Mouse (Mus musculus): ENCODE measurements at regions not wholly inside any gene's neighbourhood (a gene's known extent, or its start where the extent isn't known, plus 50 kb on each side); places are given as distances from the start of the nearest gene placed in this dataset.

DNA sequence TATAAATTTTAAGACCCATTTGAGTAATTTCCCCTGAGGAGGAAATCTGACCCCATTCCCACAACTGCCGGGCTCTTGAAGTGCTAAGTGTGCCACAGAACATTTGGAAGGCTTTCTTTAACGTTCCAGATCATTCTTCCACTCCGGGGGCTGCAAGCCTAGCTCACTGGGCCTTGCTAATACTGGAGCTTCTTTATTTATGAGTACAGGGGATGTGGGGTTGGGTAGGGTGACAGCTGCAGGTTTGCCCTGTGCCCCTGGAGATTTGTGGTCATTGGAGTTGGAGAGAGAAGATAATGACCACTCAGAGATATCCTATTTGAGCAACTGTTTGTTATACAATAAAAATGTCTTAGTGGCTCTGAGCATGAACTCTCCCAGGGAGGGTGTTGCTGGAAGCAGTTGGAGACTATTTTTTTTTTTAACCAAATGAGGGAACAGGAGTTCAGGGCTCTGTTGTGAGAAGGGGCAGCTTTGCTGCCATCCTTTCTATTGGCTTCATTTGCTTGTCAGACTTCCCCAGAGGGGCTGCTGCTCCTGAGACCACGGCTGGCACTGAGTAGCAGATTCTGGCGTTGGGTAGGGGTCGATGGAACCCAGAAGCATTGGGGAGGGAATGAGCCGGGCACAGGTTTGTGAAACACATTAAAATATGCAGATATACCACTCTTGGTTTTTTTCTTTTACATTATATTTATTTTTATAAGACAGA, 249.0 kb downstream of the Ttll7 start:
- no peak for TF ChIP-seq CTCF (conservative IDR thresholded peaks at IDR 0.05)
- no peak overlapping the region for H3K4me3 ChIP-seq
- no peak overlapping the region for H3K27ac ChIP-seq
- no peak for DNase-seq (ENCODE audit: low spot score in 2 of 2)

DNA sequence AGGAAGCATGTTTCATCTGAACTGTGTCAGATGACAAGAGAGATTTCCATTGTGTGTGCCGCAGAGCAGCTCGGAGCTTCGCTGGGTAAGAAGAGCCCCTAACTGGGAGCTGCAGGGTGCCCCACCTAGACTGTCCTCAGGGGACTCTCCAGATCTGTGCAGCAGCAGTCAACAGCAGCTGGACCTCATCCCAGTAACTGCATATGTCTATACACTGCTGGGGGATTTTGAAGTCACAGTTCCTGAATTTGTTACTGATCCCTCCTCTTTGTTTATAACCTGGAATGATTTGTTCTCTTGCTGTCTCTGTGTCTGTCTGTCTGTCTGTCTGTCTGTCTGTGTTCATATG, 249.6 kb downstream of the Ttll7 start:
- Histone ChIP-seq H3K27ac (no peak overlapping the region), H3K4me3 (no peak overlapping the region)
- TF ChIP-seq CTCF (conservative IDR thresholded peaks at IDR 0.05), result no peak
- no peak for DNase-seq (ENCODE audit: low spot score in 2 of 2)

DNA sequence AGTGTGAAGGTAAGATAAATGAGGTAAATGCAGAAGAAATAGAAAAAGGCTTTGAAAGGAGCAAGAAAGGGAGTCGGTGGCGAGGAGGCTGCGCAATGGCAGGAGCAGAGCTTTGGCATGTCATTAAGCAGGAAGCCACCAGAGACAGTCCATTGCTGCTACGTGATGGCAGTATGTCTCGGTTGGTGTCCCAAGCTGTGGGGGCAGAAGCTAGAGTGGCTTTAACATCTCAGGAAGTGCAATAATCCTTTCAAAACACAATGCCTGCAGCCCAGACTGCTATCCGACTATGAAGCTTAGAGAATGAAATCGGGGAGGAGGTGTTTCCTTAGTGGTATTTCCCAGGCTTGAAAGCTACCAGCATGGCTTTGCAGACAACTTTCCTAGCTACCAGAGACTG, 251.3 kb downstream of the Ttll7 start:
- Histone ChIP-seq H3K4me3 (no peak overlapping the region), H3K27ac (no peak overlapping the region)
- no peak for TF ChIP-seq CTCF (conservative IDR thresholded peaks at IDR 0.05)
- no peak for DNase-seq (ENCODE audit: low spot score in 2 of 2)

DNA sequence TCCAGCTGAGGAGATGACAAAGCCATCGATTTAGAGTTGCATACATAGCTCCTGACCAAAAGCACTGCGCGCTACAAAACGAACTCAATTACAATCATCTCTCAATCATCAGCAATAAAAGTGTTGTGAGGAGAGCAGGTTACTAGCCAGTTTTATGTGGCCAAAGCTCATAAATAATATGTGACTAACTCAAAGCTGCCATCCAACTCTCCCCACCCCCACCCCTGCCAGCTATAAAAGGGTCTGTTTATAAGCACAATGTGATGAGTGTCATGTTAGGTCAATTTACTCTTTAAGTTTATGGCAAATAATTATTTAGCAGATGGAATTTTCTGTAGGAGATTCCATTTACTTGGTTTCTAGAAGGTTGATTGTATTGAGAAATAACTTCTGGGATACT, 265.4 kb downstream of the Ttll7 start:
- Histone ChIP-seq H3K27ac (no peak overlapping the region), H3K4me3 (no peak overlapping the region)
- TF ChIP-seq CTCF (conservative IDR thresholded peaks at IDR 0.05), result no peak
- no peak for DNase-seq (ENCODE audit: low spot score in 2 of 2)

DNA sequence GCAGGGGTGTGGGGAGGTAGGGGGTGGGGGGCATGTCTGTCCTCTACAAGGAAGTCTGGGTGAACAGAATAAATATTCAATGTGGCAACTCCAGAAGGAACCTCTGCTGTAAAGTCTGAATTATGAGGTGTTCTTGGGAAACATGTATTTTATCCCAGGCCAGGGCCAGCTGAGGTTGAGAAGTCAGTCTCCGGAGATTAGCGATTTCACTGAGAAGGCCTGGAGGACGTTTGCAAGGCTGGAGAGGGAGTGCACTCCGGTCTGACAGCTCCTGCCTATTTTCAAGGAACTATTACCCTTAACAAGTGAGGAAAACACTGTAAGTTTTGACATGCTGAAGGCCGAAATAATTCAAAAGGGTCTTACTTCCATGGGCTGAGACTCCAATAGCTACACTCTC, 265.9 kb downstream of the Ttll7 start:
- H3K4me3 ChIP-seq, result no peak overlapping the region
- TF ChIP-seq CTCF (conservative IDR thresholded peaks at IDR 0.05), result no peak
- H3K27ac ChIP-seq, result no peak overlapping the region
- DNase-seq (ENCODE audit: low spot score in 2 of 2), result no peak

DNA sequence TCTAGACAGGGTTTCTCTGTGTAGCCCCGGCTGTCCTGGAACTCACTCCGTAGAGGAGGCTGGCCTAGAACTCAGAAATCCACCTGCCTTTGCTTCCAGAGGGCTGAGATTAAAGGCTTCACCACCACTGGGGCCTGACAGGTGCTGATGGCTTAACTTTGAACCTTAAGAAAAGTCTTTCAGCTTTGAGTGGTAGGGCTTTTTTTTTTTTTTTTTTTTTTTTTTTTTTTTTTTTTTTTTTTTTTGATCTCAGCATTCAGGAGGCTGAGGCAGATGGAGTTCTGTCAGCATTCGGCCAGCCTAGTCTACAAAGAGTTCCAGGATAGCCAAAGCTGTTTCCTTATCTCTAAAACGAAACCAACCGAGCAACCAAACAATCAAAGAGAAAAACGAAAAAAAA, 266.5 kb downstream of the Ttll7 start:
- TF ChIP-seq CTCF (conservative IDR thresholded peaks at IDR 0.05), result no peak
- no peak overlapping the region for H3K4me3 ChIP-seq
- H3K27ac ChIP-seq, result no peak overlapping the region
- DNase-seq (ENCODE audit: low spot score in 2 of 2), result no peak

DNA sequence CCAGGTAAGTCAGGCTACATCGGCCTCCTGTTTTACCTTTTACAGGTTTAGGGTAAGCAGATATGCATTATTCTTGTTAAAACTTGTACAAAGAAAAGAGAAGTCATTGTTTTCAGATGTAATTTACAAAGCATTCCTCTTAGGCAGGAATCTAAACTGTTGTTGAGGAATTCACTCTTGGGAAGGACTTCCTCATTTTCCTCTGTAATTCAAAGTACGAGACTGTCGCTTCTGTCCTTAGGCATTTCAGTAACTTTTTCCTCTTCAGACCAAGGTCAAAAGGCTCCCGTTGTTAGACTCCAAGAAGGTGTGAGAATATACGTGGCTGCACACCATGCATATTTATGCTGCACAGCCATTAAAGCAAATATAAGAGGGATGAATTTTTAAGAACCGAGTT, 269.7 kb downstream of the Ttll7 start:
- Histone ChIP-seq H3K27ac (no peak overlapping the region), H3K4me3 (no peak overlapping the region)
- no peak for DNase-seq (ENCODE audit: low spot score in 2 of 2)
- TF ChIP-seq CTCF (conservative IDR thresholded peaks at IDR 0.05), result no peak

DNA sequence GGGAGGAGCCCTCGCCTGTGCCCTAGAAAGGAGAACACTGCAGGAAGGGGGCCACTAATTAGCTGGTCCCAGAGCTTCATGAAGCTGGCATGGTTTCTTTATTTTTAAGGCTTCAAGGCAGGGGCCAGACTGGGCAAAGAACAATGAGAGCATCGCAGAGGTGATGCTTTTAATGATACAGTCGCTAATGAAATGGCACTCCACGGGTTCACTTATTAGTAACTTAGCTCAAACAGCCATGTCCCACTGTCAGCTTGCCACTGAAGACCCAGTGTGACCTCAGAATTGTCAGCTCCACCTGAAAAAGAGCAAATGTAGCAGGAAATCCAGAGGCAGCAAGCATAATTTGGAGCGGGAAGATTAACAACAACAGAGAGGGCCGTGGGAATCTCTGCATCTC, 275.6 kb downstream of the Ttll7 start:
- DNase-seq (ENCODE audit: low spot score in 2 of 2), result no peak
- Histone ChIP-seq H3K27ac (no peak overlapping the region), H3K4me3 (no peak overlapping the region)
- no peak for TF ChIP-seq CTCF (conservative IDR thresholded peaks at IDR 0.05)

DNA sequence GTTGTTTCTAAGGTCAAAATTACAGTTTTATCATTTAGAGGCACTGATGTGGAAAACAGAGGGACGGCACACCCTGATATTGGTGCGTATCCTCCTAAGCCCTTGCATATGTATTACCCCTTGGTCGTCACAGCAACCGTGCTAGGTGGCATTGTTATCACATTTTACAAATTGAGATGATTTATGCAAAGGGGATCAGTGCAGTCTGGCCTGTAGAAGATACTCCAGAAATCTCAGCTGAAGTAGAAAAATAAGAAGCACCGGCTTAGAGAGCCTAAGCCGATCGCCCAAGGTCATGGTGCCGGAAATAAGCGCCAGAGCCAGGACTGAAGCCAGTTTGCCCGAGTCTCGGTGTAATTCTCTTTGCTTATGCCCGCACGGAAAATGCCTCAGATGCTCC, 280.7 kb downstream of the Ttll7 start:
- TF ChIP-seq CTCF (conservative IDR thresholded peaks at IDR 0.05), result no peak
- DNase-seq (ENCODE audit: low spot score in 2 of 2), result no peak

DNA sequence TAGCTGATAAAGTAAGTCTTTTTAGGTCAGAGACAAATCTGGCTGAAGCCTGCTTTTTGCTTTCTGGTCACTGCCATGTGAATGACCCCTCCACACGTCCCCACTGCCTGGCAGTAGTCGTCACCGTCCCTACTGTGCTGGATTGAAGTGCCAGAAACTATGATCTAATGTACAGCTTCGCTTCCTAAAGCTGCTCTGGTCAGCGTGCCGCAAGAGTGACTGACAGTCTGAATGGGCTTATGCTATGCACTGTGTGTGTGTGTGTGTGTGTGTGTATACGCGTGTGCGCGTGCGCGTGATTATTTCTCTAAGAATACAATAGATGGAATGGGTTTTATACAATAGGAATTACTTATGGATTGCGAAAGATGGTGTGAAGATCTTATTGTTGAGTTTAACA, 281.2 kb downstream of the Ttll7 start:
- DNase-seq (ENCODE audit: low spot score in 2 of 2), result no peak
- no peak for TF ChIP-seq CTCF (conservative IDR thresholded peaks at IDR 0.05)
- Histone ChIP-seq H3K27ac (no peak overlapping the region), H3K4me3 (no peak overlapping the region)

More for the DNA sequence above, 280.7 kb downstream of the Ttll7 start:
- no peak overlapping the region for H3K27ac ChIP-seq
- H3K4me3 ChIP-seq, result no peak overlapping the region

DNA sequence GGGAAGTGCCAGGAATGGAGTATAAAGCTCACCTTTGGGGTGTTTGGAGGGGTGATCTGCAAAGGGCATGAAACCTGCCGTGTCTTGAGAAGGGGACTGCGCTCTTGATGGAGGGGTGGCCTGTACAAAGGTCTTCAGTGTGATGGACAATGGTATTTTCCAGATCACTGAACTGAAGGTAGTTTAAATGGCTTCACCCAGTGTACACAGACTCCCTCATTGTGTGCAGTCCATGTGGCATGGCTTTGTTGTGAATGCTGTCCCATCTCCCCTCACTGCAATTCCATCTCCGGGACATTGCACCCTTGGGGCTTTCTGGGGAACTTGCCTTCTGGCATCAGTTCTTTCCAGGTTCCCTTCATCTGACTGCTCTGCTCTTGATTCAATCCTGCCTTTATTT, 288.2 kb downstream of the Ttll7 start:
- H3K4me3 ChIP-seq, result no peak overlapping the region
- no peak overlapping the region for H3K27ac ChIP-seq
- no peak for DNase-seq (ENCODE audit: low spot score in 2 of 2)
- no peak for TF ChIP-seq CTCF (conservative IDR thresholded peaks at IDR 0.05)

DNA sequence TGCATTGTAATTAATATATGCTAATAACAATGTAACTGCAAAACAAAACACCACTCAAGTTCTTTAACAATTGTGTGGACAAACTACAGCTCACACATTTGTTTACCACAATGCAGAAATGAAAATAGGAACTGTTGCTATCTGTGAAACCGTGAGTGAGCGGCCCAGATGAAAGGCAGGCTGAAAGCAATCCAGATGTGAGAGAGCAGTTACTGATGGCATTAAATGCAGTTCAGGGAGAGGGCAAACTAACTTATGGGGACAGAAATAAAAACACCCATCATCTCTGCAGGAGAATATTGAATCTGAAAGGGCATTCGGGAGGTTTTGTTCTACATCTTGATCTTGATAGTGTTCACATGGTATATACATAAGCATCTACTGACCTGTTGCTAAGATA, 301.3 kb downstream of the Ttll7 start:
- no peak for DNase-seq (ENCODE audit: low spot score in 2 of 2)
- Histone ChIP-seq H3K27ac (no peak overlapping the region), H3K4me3 (no peak overlapping the region)
- TF ChIP-seq CTCF (conservative IDR thresholded peaks at IDR 0.05), result no peak

DNA sequence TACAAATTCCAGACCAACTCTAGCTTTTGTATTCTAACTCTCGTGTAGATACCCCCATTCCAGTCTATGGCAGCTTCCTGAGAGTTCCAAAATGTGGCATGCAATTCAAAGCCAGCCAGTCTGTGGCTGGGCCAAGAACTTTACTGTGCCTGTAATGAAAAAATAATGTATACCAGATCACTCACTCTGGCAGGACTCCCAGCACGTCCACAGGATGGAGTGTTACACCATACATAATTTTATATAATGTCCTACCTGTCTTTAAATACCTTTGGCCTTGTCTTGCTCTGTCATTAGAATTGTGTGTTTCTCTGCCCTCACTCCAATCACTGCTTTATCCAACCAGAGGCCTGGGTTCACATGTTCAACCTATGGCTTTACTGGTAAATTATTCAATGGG, 301.8 kb downstream of the Ttll7 start:
- DNase-seq (ENCODE audit: low spot score in 2 of 2), result no peak
- Histone ChIP-seq H3K27ac (no peak overlapping the region), H3K4me3 (no peak overlapping the region)
- no peak for TF ChIP-seq CTCF (conservative IDR thresholded peaks at IDR 0.05)

DNA sequence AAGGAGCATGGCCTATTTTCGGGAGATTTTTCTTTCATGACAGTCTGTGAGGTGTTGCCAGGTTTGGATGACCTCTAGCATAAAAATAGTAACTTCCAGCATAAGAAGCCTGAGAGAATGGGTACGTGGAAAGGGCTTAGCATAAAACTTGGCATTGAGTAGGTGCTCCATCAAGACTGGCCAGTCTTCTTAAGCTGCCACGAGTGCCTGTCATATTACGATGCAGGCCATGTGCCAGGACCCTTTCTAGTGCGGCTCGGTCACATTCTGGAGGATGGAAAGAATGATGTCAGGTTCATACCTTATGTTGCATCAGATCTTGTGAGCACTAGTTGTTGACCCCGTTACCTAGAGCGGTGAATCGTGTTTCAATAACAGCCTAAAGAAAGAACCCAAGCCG, 311.0 kb downstream of the Ttll7 start:
- no peak for DNase-seq (ENCODE audit: low spot score in 2 of 2)
- Histone ChIP-seq H3K27ac (no peak overlapping the region), H3K4me3 (no peak overlapping the region)
- TF ChIP-seq CTCF (conservative IDR thresholded peaks at IDR 0.05), result no peak

DNA sequence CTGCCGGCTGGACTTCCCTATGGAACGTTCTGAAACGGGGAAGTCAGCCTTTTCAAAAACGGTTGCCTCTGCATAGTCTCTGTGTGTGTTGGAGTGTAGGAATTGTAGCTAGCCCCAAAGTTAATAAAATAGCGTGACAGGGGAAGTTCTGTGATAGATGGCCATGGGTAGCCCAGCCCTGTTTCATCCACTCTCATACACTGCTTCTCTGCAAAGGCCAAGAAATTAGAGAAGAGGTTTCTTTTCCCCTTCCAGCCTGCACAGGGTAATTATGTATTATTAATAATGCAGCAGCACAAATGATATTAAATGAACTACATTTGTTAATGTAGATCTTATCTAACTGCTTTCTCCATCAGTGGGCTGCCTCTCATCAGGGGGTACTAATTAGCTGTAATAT, 311.4 kb downstream of the Ttll7 start:
- H3K4me3 ChIP-seq, result no peak overlapping the region
- no peak overlapping the region for H3K27ac ChIP-seq
- TF ChIP-seq CTCF (conservative IDR thresholded peaks at IDR 0.05), result no peak
- DNase-seq (ENCODE audit: low spot score in 2 of 2), result no peak

Measured in layer of hippocampus, adult 2 months (tissue).